Mouse (Mus musculus) embryonic facial prominence, embryonic 14.5 days (tissue): ENCODE measurements around the gene Mb21d2. TPM values are rescaled to one million over a fixed set of nuclear protein-coding genes. Genes with fewer than 3 reads are reported as not detected.

Experiments
- ATAC-seq: fragments of 200-750 bp; cut with Nextera tagmentation; 2 replicates; pipeline ENCODE4 v1.8.0; 2017; ENCODE audit warnings: low read depth, moderate number of reproducible peaks, moderate TSS enrichment
- DNase-seq: peaks from one replicate; pipeline ENCODE4 v3.0.0-alpha.2; 2015; ENCODE audit warnings: low spot score
- H3K27ac ChIP-seq: fragments of 300-500 bp; sonication (generic); replicated peaks from 2 replicates; pipeline ENCODE4 v1.5.1; 2014; ENCODE audit warnings: low read depth, mild to moderate bottlenecking, low read length, moderate library complexity
- H3K27me3 ChIP-seq: fragments of 300-500 bp; sonication (generic); replicated peaks from 2 replicates; pipeline ENCODE4 v1.6.1; 2014; ENCODE audit warnings: low read length; ENCODE audit not compliant: control insufficient read depth, insufficient read depth
- H3K36me3 ChIP-seq: fragments of 300-500 bp; sonication (generic); 2 replicates; pipeline ENCODE4 v1.6.1; 2014; ENCODE audit warnings: low read length, mixed read lengths; ENCODE audit not compliant: control insufficient read depth, insufficient read depth
- H3K4me1 ChIP-seq: fragments of 300-500 bp; sonication (generic); 2 replicates; pipeline ENCODE4 v1.6.1; 2014; ENCODE audit warnings: antibody characterized with exemption, low read length; ENCODE audit not compliant: control insufficient read depth, insufficient read depth
- H3K4me2 ChIP-seq: fragments of 300-500 bp; sonication (generic); 2 replicates; pipeline ENCODE4 v1.6.1; 2014; ENCODE audit warnings: low read depth, mild to moderate bottlenecking, low read length, moderate library complexity, mixed read lengths
- H3K4me3 ChIP-seq: fragments of 300-500 bp; sonication (generic); 2 replicates; pipeline ENCODE4 v1.5.1; 2014; ENCODE audit warnings: low read depth, mild to moderate bottlenecking, low read length
- H3K9ac ChIP-seq: fragments of 300-500 bp; sonication (generic); 2 replicates; pipeline ENCODE4 v1.6.1; 2014; ENCODE audit warnings: low read depth, mild to moderate bottlenecking, low read length, moderate library complexity, mixed read lengths
- H3K9me3 ChIP-seq: fragments of 300-500 bp; sonication (generic); 2 replicates; pipeline ENCODE4 v1.6.1; 2016; ENCODE audit warnings: low read length; ENCODE audit not compliant: control insufficient read depth
- WGBS: fragments of 180-500 bp; shearing (Covaris S2); extraction: QIAGEN DNeasy Blood & Tissue Kit; methylation state at CpG from one replicate; pipeline ENCODE4 v1.1.7; 2014; 5-methylcytosine and 5-hydroxymethylcytosine counted together
- polyA plus RNA-seq: library from polyadenylated mRNA; unstranded; fragments of >200 nt; fragmentation: Nextera tagmentation; extraction: Ambion mirVana; gene quantifications from 2 replicates; pipeline ENCODE4 v1.2.1, GENCODE M21; 2014

The Mb21d2 gene
- polyA plus RNA-seq, 1 experiment from 2014 or later, result 7.3 TPM

GRCm38 (mm10) chr16:28930426-28930825, 953 bp upstream of the Mb21d2 start:
- no peaks in the 10 kb centered on the region for H3K36me3 ChIP-seq
- H3K4me2 ChIP-seq, result peak overlapping the region; percentile 84
- no peak for DNase-seq
- H3K9me3 ChIP-seq, result no peaks in the 10 kb centered on the region
- H3K27ac ChIP-seq, result no peak overlapping the region
- H3K4me1 ChIP-seq, result peaks cover 6% of the 10 kb centered on the region
- no peaks in the 10 kb centered on the region for H3K27me3 ChIP-seq
- no peak for ATAC-seq
- WGBS, result 12% methylated on average over 5 of the region's 5 CpGs
- H3K9ac ChIP-seq, result peak overlapping the region; percentile 84; the same call in 1 of the 2 replicates
- peak overlapping the region; percentile 89 for H3K4me3 ChIP-seq

- Histone ChIP-seq H3K9me3 (no peaks in the 10 kb centered on the region), H3K4me3 (peak overlapping the region; percentile 89), H3K27ac (peak overlapping the region; percentile 90), H3K4me1 (peaks cover 6% of the 10 kb centered on the region), H3K9ac (peak overlapping the region; percentile 84), H3K4me2 (peak overlapping the region; percentile 84), H3K27me3 (no peaks in the 10 kb centered on the region), H3K36me3 (no peaks in the 10 kb centered on the region)
- DNase-seq (peak; percentile 85), ATAC-seq (peak; percentile 70)
- WGBS, result 2% methylated on average over 28 of the region's 66 CpGs
Measured at GRCm38 (mm10) chr16:28929686-28930291, 316 bp upstream of the Mb21d2 start.

- Histone ChIP-seq H3K27me3 (no peaks in the 10 kb centered on the region), H3K4me3 (peak overlapping the region; percentile 89), H3K36me3 (no peaks in the 10 kb centered on the region), H3K4me1 (peaks cover 6% of the 10 kb centered on the region), H3K9me3 (no peaks in the 10 kb centered on the region), H3K4me2 (peak overlapping the region; percentile 84), H3K9ac (peak overlapping the region; percentile 84), H3K27ac (peak overlapping the region; percentile 90; the same call in 1 of the 2 replicates)
- ATAC-seq (peak; percentile 51), DNase-seq (peak; percentile 74)
- WGBS, result 1% methylated on average over 10 of the region's 10 CpGs
Measured at GRCm38 (mm10) chr16:28928466-28928814, 1.0 kb downstream of the Mb21d2 start.

GRCm38 (mm10) chr16:28927381-28927780, 2.1 kb downstream of the Mb21d2 start:
- Histone ChIP-seq H3K9ac (peak overlapping the region; percentile 25; the same call in 1 of the 2 replicates), H3K27me3 (no peaks in the 10 kb centered on the region), H3K4me2 (peak overlapping the region; percentile 84), H3K27ac (no peak overlapping the region), H3K4me3 (peak overlapping the region; percentile 89), H3K36me3 (no peaks in the 10 kb centered on the region), H3K4me1 (peaks cover 6% of the 10 kb centered on the region), H3K9me3 (no peaks in the 10 kb centered on the region)
- WGBS, result 35% methylated on average over 9 of the region's 9 CpGs
- DNase-seq (peak; percentile 31), ATAC-seq (no peak)

- no peak overlapping the region for H3K9ac ChIP-seq
- DNase-seq (peak; percentile 78), ATAC-seq (peak; percentile 51; the same call in 1 of the 2 replicates)
- H3K27me3 ChIP-seq, result no peaks in the 10 kb centered on the region
- H3K9me3 ChIP-seq, result no peaks in the 10 kb centered on the region
- no peaks in the 10 kb centered on the region for H3K36me3 ChIP-seq
- no peaks in the 10 kb centered on the region for H3K4me1 ChIP-seq
- H3K4me3 ChIP-seq, result no peak overlapping the region
- 61% methylated on average over 11 of the region's 11 CpGs for WGBS
- no peak overlapping the region for H3K27ac ChIP-seq
- H3K4me2 ChIP-seq, result no peak overlapping the region
Measured at GRCm38 (mm10) chr16:28919320-28919885, 10.1 kb downstream of the Mb21d2 start.

- ATAC-seq (no peak), DNase-seq (no peak)
- Histone ChIP-seq H3K27ac (no peak overlapping the region), H3K9me3 (no peaks in the 10 kb centered on the region), H3K27me3 (no peaks in the 10 kb centered on the region), H3K36me3 (no peaks in the 10 kb centered on the region), H3K4me1 (no peaks in the 10 kb centered on the region), H3K4me2 (no peak overlapping the region), H3K4me3 (no peak overlapping the region), H3K9ac (no peak overlapping the region)
- 67% methylated on average over 7 of the region's 7 CpGs for WGBS
Measured at GRCm38 (mm10) chr16:28915362-28915761, 14.1 kb downstream of the Mb21d2 start.

- Histone ChIP-seq H3K36me3 (no peaks in the 10 kb centered on the region), H3K9me3 (no peaks in the 10 kb centered on the region), H3K4me1 (no peaks in the 10 kb centered on the region), H3K4me2 (no peak overlapping the region), H3K27ac (no peak overlapping the region), H3K9ac (no peak overlapping the region), H3K27me3 (no peaks in the 10 kb centered on the region), H3K4me3 (no peak overlapping the region)
- ATAC-seq (no peak), DNase-seq (no peak)
- WGBS, result 58% methylated on average over 1 of the region's 1 CpGs
Measured at GRCm38 (mm10) chr16:28914709-28915108, 14.8 kb downstream of the Mb21d2 start.

GRCm38 (mm10) chr16:28911414-28912050, 17.9 kb downstream of the Mb21d2 start:
- Histone ChIP-seq H3K27me3 (no peaks in the 10 kb centered on the region), H3K4me3 (no peak overlapping the region), H3K4me2 (no peak overlapping the region), H3K4me1 (no peaks in the 10 kb centered on the region), H3K9ac (no peak overlapping the region), H3K9me3 (no peaks in the 10 kb centered on the region), H3K36me3 (no peaks in the 10 kb centered on the region), H3K27ac (no peak overlapping the region)
- 80% methylated on average over 15 of the region's 15 CpGs for WGBS
- no peak for DNase-seq
- ATAC-seq, result no peak
